Mouse (Mus musculus) intestine, postnatal 0 days (tissue): ENCODE measurements at regions not wholly inside any gene's neighbourhood (a gene's known extent, or its start where the extent isn't known, plus 50 kb on each side); places are given as distances from the start of the nearest gene placed in this dataset.

Source experiments
- ATAC-seq: fragments of 200-750 bp; cut with Nextera tagmentation; 2 replicates; pipeline ENCODE4 v1.8.0; 2017; ENCODE audit warnings: mild to moderate bottlenecking, moderate TSS enrichment, moderate library complexity
- H3K27ac ChIP-seq: fragments of 300-500 bp; sonication (generic); 2 replicates; pipeline ENCODE4 v1.5.1; 2014; ENCODE audit warnings: mild to moderate bottlenecking, low read depth, low read length, moderate library complexity
- H3K27me3 ChIP-seq: fragments of 300-500 bp; sonication (generic); replicated peaks from 2 replicates; pipeline ENCODE4 v1.6.1; 2014; ENCODE audit warnings: low read length, mixed read lengths; ENCODE audit not compliant: control insufficient read depth, insufficient read depth
- H3K36me3 ChIP-seq: fragments of 300-500 bp; sonication (generic); 2 replicates; pipeline ENCODE4 v1.6.1; 2014; ENCODE audit warnings: mild to moderate bottlenecking, moderate library complexity; ENCODE audit not compliant: control insufficient read depth, insufficient read depth
- H3K4me1 ChIP-seq: fragments of 300-500 bp; sonication (generic); replicated peaks from 2 replicates; pipeline ENCODE4 v1.6.1; 2014; ENCODE audit warnings: antibody characterized with exemption, low read length, mixed read lengths; ENCODE audit not compliant: control insufficient read depth, insufficient read depth
- H3K4me2 ChIP-seq: fragments of 300-500 bp; sonication (generic); replicated peaks from 2 replicates; pipeline ENCODE4 v1.6.1; 2014; ENCODE audit warnings: low read depth, mild to moderate bottlenecking, moderate library complexity
- H3K4me3 ChIP-seq: fragments of 300-500 bp; sonication (generic); 2 replicates; pipeline ENCODE4 v1.5.1; 2014; ENCODE audit warnings: low read depth, low read length
- H3K9ac ChIP-seq: fragments of 300-500 bp; sonication (generic); 2 replicates; pipeline ENCODE4 v1.6.1; 2014; ENCODE audit warnings: mild to moderate bottlenecking, low read depth, low read length
- H3K9me3 ChIP-seq: fragments of 300-500 bp; sonication (generic); 2 replicates; pipeline ENCODE4 v1.6.1; 2016; ENCODE audit warnings: mixed run types; ENCODE audit not compliant: control insufficient read depth
- CTCF ChIP-seq: sonication (generic); IDR thresholded peaks from 2 replicates; pipeline ENCODE4 v1.5.1; 2016; ENCODE audit warnings: low read depth, mild to moderate bottlenecking, control low read depth, antibody characterized with exemption, moderate library complexity
- WGBS: fragments of 180-500 bp; shearing (Covaris S2); extraction: QIAGEN DNeasy Blood & Tissue Kit; methylation state at CpG from one replicate; pipeline ENCODE4 v1.1.7; 2014; 5-methylcytosine and 5-hydroxymethylcytosine counted together

GRCm38 (mm10) chr19:60051151-60051550 lies 107.7 kb upstream of the Rab11fip2 start:
- Histone ChIP-seq H3K4me1 (no peaks in the 10 kb centered on the region), H3K9me3 (no peaks in the 10 kb centered on the region), H3K36me3 (no peaks in the 10 kb centered on the region), H3K27ac (no peak overlapping the region), H3K4me3 (no peak overlapping the region), H3K4me2 (no peak overlapping the region), H3K9ac (no peak overlapping the region), H3K27me3 (no peaks in the 10 kb centered on the region)
- WGBS = 67% methylated on average over 9 of the region's 9 CpGs
- no peak for ATAC-seq
- TF ChIP-seq CTCF = no peak

- Histone ChIP-seq H3K4me2 (no peak overlapping the region), H3K27me3 (no peaks in the 10 kb centered on the region), H3K4me1 (no peaks in the 10 kb centered on the region), H3K27ac (no peak overlapping the region), H3K9ac (no peak overlapping the region), H3K9me3 (no peaks in the 10 kb centered on the region), H3K4me3 (no peak overlapping the region), H3K36me3 (no peaks in the 10 kb centered on the region)
- ATAC-seq = no peak
- TF ChIP-seq CTCF = no peak
These were observed 97.3 kb upstream of the Rab11fip2 start for GRCm38 (mm10) chr19:60040721-60041120.

DNA sequence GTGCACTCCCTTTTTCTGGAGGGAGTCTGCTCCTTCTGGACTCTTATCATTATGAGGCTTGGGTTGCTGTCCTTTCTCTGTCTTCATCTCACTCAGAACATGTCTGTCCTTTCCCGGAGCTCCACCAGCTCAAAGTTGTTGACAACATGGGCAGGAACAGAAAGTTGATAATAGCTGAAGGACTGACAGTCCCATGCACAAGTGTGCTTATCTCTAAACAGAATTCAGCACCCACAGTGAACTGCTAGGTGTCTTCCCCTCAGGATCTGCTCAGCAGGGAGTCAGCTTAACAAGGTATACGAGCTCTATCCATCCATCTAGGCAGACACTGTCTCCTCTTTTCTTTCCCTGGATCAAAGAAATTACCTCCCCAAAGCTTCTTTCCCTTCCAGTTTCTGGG lies 89.2 kb upstream of the Rab11fip2 start:
- ATAC-seq = no peak
- WGBS = 70% methylated on average over 2 of the region's 2 CpGs
- Histone ChIP-seq H3K36me3 (no peaks in the 10 kb centered on the region), H3K27ac (no peak overlapping the region), H3K4me1 (no peaks in the 10 kb centered on the region), H3K9me3 (no peaks in the 10 kb centered on the region), H3K27me3 (no peaks in the 10 kb centered on the region), H3K9ac (no peak overlapping the region), H3K4me2 (no peak overlapping the region), H3K4me3 (no peak overlapping the region)
- no peak for TF ChIP-seq CTCF

GRCm38 (mm10) chr19:60030212-60030788 lies 86.8 kb upstream of the Rab11fip2 start:
- Histone ChIP-seq H3K9ac (no peak overlapping the region), H3K9me3 (no peaks in the 10 kb centered on the region), H3K4me1 (no peaks in the 10 kb centered on the region), H3K4me2 (no peak overlapping the region), H3K36me3 (no peaks in the 10 kb centered on the region), H3K27me3 (no peaks in the 10 kb centered on the region), H3K27ac (no peak overlapping the region), H3K4me3 (no peak overlapping the region)
- TF ChIP-seq CTCF = no peak
- WGBS = 46% methylated on average over 3 of the region's 3 CpGs
- no peak for ATAC-seq

DNA sequence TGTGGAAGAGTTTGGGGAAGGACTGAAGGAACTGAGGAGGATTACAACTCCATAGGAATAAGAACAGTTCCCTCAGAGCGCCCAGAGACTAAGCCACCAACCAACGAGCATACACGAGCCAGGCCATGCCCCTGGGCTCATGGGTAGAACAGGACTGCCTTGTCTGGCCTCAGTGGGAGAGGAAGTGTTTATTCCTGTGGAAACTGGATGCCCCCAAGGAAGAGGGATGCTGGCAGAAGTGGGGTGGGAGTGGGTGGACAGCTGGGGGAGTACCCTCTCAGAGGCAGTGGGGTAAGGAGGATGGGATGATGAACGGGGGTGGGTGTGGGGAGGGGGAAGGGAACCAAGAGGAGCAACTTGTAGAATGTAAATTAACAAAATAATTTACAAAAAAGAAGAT lies 86.3 kb upstream of the Rab11fip2 start:
- WGBS = 69% methylated on average over 4 of the region's 4 CpGs
- Histone ChIP-seq H3K4me2 (no peak overlapping the region), H3K4me1 (no peaks in the 10 kb centered on the region), H3K4me3 (no peak overlapping the region), H3K36me3 (no peaks in the 10 kb centered on the region), H3K27ac (no peak overlapping the region), H3K9me3 (no peaks in the 10 kb centered on the region), H3K9ac (no peak overlapping the region), H3K27me3 (no peaks in the 10 kb centered on the region)
- ATAC-seq = no peak
- TF ChIP-seq CTCF = no peak

- no peak for TF ChIP-seq CTCF
- no peaks in the 10 kb centered on the region for H3K27me3 ChIP-seq
- ATAC-seq = no peak
- no peak overlapping the region for H3K27ac ChIP-seq
- H3K9ac ChIP-seq = no peak overlapping the region
- H3K4me3 ChIP-seq = no peak overlapping the region
- no peak overlapping the region for H3K4me2 ChIP-seq
- H3K36me3 ChIP-seq = no peaks in the 10 kb centered on the region
- H3K9me3 ChIP-seq = no peaks in the 10 kb centered on the region
- no peaks in the 10 kb centered on the region for H3K4me1 ChIP-seq
- WGBS = 72% methylated on average over 12 of the region's 12 CpGs
These were observed 72.3 kb upstream of the Rab11fip2 start for GRCm38 (mm10) chr19:60015614-60016300.
